Mouse (Mus musculus): Measurements from ENCODE around the gene Dlgap5.
"Not testable (repeated sequence)": the region's sequence is repeated elsewhere in the genome, so short reads cannot be mapped to it uniquely, and the experiment has no call there.

Gene Dlgap5

DNA sequence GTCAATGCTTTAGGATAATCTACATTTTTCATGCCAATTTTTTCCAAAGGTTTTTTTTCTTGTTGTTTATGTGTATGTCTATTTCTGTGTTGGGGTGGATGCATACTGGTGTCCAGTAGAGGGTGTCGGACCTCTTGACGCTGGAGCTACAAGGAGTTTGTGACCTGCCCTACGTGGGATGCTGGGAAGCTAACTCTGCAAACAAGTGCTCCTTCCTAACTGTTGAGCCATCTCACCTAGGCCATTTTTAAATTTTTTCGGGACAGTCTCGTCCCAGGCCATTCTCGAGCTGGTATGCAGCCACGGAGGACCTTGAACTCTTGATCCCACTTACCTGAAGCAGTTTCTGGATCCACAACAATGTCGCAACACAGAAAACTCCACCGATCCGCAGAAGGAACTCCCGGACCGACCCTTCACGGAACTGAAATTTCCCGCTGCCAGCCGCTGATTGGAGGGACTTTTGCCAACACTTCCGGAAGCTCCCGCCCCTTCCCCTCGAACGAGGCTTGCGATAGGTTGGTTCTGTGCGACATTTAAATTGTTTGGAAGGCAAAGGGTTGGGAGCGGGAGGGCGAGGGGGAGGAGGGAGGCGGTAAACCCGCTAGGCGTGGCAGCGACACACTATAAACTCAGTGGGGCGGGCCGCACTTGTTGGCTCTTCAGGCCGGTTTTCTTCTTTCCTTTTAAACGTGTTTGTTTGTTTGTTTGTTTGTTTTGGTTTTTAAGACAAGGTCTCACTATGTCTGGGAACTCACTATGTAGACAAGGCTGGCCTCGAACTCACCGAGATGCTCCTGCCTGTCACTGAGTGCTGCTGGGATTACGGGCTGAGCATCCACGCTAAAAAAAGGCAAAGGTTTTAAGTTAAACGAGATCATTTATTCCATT lies at the start of gene Dlgap5:
TSS of gene Dlgap5 (minus strand) at position 633 of the 891 bp plus-strand sequence.
- peak; percentile 96 for DNase-seq

DNA sequence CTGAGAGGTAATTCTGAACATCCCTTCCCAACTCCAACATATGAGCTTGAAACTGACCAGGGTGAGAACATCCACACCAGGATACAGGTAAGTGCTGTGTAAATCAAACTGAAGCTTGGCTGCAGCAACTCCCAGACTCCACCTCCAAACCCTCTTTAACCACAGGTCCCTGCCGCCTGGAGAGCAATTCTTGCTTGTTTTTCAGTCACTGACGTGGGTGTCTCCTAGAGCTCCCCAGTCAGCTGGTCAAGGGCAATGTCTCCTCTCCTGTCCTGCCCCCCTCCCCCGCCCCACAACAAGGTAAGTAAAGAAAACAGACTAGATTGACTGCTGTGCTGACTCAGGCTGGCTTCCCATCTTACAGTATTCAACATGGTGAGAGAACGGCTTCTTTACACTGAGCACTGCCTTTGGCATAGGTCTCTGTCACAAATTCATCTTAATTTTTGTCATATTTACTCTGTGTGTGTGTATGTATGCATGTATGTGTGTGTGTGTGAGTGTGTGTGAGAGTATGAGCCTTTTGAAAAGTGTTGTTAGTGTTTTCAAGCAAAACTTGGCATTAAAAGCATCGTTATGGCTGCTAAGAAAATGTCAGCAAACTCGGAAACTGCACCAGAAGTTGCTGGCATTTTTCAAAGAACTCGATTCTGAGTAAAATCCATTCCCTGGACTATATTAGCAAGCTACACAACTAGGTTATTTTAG lies 47.4 kb upstream of the Dlgap5 start:
- DNase-seq, result no peak

DNA sequence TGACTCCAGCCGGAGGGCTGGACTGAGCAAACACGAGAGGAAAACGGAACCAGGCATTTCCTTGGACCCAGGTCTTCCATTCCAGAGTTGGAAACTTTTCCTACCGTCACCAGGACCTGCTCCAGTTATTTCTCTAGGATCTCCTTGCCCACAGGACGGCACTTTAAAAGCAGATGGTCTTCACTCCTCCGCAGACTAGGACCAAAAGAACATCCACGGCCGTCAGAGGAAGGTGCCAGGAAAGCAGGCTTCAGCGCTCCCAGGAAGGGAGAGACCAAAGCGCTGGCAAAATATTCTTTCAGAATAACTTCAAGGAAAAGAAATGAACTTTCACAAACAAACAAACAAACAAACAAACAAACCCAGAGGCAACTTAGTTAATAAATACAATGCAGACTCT lies 46.2 kb upstream of the Dlgap5 start:
- no peak for DNase-seq

DNA sequence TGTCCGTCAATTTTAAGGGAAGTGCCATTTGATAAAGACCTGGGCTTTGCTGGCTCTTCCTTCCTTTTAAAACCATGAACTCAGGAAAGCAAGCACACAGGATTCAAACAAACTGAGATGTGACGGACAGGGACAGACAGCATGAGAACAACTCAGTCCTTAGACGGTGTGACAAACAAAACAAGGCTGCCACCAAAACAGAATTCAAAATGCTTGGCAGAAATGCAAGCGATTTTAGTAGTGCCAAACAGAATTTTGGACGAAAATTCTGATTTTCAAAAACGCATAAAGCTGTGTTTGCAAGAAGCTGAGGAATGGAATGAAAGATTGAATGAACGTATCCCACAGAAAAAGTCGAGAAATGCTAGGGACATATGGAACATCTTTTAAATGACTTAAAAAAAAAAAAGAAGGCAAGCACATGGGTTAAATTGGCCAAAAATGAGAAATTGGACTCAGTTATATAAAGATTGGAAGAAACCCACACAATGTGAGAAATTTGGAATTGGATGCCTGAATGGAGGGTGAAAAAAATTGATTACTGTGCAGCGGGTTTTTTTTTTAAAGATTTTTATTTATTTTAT lies 44.8 kb upstream of the Dlgap5 start:
- DNase-seq, result no peak

DNA sequence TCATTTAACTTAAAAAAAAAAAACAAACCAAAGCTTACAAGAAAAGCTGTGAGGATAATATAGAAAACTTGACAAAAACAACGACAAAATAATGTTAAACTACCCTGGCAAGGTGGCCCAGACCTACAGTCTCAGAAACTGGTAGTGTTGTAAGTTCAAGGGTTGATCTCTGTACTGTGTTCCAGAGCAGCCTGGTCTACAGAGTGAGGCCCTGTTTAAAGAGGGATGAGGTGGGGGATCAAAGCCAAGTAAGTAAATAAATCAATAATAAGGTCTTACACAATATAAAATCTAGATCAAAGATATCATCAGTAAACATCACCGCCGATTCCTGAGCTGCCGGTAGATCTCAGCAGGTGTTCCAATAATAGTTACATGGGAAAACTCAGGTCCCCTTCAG lies 44.2 kb upstream of the Dlgap5 start:
- DNase-seq, result no peak

DNA sequence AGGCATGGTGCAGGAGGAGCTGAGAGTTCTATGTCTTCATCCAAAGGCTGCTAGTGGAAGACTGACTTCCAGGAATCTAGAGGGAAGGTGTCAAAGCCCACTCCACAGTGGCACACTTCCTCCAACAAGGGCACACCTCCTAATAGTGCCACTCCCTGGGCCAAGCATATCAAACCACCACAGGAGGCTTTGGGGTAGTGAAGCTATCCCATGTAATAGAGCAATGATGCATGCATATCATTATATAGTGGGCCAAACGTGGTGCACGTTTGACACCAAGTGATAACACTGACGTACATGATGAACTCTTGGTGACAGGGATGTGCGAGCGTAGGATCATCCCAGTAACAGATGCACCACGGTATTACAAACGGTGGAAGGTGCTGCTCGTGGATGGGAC lies 43.8 kb upstream of the Dlgap5 start:
- no peak for DNase-seq

DNA sequence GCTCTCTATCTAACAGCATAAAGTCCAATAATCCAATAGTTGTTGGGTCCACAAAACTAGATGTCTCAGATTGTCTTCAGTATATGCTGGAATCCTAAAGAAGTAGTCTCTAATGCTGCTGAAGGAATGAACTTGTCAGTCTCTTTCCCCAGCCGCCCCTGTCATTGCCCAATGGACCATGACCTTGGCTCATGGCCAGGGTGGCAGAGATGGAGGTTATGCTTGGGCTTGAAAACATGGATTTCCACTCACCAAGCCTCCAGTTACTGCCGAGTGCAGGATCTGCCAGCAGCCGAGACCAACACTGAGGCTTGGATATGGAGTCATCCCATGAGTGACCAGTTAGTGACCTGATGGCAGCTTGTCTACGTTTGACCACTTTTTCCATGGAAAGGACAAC lies 41.3 kb upstream of the Dlgap5 start:
- DNase-seq, result no peak

DNA sequence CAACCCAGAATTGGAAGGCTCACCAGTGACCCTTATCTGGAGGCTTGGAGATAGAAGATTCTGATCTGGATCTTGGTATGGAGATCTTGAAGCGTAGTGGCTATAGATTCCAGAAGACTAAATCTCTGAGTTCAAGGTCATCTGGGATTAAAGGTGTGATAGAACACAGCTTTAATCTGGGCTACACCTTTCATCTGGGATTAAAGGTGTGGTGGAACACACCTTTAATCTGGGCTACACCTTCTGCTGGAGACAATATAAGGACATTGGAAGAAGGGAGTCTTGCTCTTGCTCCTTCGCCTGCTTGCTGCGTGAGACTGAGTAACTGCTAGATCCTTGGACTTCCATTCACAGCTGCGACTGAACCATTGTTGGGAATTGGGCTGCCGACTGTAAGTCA lies 31.9 kb upstream of the Dlgap5 start, which contains the start of gene Fbxo34:
TSS of gene Fbxo34 (plus strand) at position 301 of the 400 bp plus-strand sequence.
- DNase-seq, result not testable (repeated sequence)

DNA sequence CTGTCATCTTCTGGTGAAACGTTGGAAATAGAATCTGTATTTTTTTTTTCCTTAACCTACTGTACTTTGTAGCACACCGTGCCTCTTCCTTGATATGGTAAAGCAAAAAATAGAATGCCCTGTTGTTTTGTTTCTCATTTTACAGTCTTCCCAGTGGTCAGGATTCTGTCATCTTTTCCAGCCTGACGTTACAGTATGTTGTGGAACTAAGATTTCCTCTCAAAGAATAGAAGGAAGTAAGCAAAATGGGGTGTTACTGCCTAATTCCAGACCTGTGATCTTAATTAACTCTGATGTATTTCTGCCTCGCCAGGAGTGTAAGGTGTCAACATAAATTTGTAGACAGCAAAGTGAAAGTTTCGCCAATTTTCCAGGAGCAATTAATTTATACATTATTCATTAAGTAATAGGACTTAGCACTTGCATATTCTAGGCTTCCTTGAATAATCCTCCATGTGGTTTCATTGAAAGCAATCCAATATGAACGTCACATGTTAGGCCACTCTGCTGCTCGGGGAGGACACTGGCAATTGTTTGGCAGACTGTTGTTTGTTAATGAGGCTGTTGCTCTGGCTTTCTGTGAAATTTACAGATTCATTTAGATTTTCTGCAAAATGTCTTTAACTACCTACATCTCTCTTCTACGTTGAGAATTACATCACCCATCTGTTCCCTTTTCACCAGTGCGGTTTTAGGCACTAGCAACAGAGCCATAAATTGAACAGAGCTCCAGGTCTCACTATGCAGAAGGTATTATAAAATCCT lies 27.3 kb upstream of the Dlgap5 start:
- DNase-seq, result no peak

DNA sequence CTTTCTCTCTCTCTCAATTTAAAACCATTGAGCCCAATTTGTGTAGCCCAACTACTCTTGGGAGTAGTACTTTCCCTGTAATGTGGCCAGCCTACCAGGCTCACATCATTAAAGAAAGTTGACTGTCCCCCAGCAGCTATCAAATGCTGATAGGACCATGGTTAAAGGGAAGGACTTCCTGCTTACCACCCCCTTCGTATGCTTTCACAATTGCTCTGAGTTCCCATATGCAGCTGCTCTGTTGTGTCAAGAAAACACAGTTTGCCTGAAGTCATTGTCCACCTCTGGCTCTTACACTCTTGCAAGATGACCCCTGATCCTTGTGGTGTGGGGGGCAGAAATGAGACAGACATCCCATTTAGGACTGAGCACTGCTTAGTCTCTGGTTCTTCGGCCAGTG lies 26.7 kb upstream of the Dlgap5 start:
- no peak for DNase-seq

DNA sequence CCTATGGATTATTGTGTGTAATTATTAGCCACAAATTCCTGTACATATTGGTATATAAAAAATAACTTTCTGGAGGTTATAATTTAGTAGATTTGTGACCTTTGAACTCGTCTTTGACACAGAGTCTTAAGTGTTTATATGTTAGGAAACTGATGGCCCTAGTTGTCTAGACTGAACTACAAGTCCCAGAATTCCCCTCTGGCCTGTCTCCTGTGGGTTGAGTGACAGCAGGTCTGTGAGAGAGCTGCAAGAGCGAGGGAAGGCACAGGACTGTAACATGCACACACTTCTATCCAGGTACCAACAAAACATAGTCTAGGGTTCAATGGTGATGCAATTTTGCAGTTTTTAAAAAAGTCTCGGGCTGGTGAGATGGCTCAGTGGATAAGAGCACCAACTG lies 20.7 kb upstream of the Dlgap5 start:
- DNase-seq, result no peak

DNA sequence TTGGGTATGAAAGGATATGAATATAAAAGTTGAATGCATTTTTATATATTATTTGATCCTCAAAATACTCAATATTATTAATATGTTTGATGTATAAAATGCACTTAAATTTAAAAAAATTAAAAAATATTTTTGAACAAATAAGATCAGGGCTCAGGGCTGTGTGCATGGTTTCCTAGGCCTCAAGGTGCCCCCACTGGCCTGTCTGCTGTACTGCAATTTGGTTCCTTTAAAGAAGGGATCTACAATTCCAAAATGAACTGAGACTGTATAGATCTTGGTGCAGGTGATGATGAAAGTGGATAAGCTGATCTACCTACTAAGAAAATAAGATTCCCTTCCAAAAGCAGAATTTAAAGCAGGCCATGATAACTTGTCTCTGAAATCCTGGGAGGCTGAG lies 14.8 kb upstream of the Dlgap5 start:
- peak; percentile 24 for DNase-seq

DNA sequence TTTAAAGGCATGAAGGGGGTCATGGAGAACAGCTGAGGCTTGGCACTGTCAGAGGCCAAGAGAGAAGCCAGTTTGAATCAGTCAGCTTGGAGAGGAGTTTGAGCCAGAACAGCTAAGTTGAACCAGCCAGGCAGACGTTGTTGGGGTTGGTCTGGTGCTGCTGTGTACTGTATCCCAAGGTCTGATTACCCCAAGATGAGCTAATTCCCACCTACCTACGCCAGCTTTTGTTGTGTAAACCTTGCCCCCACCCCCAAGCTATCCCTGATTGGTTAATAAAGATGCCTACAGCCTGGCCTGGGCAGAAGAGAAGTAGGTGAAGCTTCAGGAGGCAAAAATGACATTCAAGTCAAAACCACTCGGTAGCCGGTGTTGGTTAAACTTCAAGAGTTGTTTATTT lies 4.3 kb upstream of the Dlgap5 start:
- no peak for DNase-seq

DNA sequence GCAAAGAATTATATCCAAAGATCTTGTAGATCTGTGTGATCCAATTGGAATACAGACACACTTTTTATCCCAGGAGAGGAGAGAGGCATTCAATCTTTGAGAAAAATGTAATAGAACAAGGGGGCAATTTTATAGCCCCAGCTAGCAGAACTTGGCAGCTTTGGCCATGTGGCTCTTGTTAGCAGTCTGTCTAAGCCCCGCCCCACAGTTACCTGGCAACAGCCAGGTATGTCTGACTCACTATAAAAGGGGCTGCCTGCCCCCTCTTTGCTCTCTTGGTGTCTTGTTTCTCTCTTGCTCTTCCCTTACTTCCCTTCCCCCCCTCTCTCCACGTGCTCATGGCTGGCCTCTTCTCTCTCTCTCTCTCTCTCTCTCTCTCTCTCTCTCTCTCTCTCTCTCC lies 3.4 kb upstream of the Dlgap5 start:
- no peak for DNase-seq

DNA sequence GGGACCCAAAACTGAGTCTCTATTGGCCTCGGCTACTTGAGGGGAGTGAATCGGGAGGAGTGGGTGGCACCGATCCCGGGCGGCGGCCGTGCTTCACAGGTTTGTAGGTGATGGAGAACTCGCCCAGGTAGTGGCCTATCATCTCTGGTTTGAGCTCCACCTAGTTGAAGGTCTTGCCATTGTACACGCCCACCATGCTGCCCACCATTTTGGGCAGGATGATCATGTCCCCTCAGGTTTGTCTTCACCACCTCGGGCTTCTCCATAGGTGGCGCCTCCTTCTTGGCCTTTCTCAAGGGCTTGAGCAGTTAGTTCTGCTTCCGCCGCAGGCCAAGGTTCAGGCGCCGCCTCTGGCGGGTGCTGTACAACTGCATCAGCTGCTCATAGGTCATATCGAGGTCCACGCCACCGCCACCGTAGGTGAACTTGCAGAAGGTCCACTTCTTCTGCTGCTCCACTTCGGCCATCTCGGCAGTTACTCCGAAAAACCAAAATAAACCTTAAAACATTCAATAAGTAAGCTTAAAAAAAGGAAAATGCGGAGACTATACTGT lies 1.6 kb upstream of the Dlgap5 start:
- DNase-seq, result peak; percentile 30

DNA sequence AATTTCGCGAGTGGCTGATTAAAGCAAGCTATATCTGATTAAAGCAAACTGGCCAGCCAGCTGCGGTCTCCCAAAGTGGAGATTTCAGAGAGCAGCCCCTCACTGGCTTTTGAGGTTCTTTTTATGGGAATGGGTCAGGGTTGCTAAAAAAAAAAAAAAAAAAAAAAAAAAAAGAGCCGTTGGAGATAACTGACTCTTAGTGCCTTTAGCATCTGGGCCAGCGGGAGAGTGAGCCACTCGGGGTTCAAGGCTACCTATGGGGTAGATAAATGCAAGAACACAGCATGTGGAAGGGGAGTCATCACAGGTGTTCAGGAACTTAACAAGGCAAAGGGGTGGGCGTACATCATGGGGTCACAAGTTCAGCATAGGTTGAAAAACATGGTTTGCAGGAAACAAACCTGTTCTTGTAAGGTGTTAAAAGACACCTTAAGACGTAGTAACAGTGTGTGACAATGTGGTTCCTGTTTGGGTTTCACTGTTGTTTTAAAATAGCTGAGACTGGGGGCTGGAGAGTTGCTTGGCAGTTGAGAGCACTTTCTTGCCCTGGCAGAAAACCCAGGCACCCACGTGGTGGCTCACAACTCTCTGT lies 923 bp upstream of the Dlgap5 start:
- no peak for DNase-seq

DNA sequence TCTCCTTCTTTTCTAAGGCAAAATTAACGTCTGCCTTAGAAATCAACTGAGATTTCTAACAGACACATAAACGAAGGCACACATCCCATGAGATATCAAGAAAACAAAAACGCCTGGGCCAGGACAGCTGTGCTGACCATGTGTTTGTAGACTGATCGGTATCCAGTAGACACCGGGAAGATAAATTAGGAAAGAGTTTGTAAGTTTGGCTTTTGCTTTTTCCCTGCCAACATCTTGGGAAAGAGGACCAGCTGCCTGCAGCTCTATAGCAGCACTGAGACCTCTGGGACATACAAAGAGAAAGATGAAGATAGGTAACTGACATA lies 422 bp upstream of the Dlgap5 start:
- DNase-seq, result no peak

DNA sequence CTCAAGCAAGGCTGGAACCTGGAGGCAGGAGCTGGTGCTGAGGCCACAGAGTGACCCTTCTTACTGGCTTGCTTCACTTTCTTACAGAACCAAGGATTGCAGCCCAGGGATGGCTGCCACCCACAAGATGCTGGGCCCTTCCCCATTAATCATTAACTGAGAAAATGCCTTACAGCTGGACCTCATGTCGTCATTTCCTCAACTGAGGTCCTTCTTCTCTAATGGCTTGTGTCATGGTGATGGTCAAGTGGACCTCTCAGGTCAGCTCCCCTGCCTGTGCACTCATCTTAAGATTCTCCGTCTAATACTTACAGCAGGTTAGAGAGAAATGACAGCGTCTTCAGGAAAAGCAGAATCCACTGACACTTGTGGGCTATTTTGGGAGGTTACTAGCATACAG lies 861 bp downstream of the Dlgap5 start:
- DNase-seq, result no peak

DNA sequence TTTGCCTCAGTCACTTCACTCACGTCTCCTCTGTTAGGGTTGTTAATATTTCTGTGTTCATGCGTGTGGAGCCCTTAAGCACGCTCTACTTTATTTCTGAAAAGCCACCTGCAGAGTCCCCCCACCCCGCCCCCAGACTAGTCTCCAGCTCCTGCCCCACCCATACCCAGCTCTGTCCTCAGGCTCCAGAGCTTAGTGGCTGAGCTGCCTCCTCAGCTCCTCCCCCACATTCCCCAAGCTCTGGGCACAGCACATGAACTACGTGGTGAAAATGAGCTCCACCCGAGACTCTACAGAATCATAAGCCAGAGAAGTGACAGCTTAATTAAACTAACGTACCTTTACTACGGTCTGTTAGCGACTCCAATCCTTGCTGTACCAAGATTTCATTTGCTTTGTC lies 12.2 kb downstream of the Dlgap5 start:
- DNase-seq, result no peak

DNA sequence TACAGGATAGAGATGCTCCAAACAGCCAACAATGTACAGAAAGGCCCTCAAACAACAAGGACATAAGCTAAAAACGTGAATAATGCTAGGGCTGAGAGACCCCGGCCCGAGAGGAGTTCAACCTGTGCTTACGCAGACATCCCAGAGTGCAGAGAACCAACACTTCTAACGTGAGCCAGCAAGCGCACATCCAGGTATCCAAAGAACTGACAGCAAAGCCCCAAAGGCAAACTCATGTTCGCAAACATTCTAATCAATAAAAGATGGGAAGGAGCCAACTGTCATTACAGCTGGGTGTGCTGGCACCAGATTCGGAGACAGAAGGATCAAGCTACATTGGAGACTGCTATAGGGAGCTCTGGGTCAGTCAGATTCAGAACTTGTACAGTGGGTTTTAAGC lies 15.5 kb downstream of the Dlgap5 start:
- no peak for DNase-seq

DNA sequence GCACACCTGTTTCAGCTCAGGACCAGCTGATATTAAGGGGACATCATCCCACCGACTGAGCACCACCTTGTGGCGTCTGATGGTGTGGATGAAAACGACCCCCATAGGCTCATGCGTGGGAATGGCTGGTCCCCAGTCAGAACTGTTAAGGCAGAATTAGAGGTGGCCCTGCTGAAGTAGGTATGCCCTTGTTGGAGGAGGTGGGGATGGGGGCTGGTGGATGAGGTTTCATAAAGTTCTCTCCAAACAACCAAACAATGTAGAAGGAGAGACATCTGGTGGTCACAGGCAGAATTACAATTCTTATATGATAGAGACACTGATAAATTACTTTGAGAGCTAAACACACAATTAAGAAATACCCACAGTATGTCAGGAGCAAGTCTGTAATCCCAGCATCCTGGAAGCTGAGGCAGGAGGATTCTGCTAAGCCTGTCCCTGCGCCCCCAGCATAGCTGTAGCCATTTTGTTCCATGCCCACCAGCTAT lies 22.0 kb downstream of the Dlgap5 start:
- no peak for DNase-seq

DNA sequence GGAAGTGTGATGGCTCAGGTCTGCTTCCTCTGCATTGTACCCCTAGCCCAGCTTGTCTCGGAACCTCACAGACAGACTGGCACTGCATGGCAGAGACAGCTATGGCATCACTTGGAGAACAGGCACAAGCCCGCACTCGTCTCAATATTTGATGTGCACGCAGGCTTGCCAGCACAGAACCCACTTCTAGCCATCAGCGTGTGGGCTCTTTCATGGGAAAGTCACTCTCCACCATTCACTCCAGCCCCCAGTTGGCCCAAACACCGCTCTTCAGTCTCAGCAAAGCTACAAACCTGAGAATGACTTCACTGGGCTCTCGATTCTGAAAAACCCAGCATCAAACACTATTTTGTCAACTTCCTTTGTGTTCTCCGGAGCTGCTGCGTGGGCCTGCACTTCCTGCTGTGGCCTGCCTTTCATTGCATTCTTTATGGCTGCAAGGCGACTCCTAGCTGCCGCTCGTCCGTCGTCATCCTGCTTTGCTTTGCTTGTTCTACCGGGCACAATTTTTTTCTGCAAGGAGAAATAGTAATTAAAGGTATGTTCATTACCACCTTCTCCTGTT lies 22.7 kb downstream of the Dlgap5 start:
- DNase-seq, result no peak
